Mouse (Mus musculus) gastrocnemius, postnatal 4 days (tissue): ENCODE measurements at regions not wholly inside any gene's neighbourhood (a gene's known extent, or its start where the extent isn't known, plus 50 kb on each side); places are given as distances from the start of the nearest gene placed in this dataset.
A peak's percentile ranks its signal among the peaks of the same experiment; 100 is the strongest.
"Not testable (repeated sequence)": the region's sequence is repeated elsewhere in the genome, so short reads cannot be mapped to it uniquely, and the experiment has no call there.

Experiments
- DNase-seq, 2 experiments: peaks; one replicate each; pipeline ENCODE4 v3.0.0; 2021 to 2022; ENCODE audit warnings: low spot score in 2 of 2, mixed read lengths in 2 of 2

GRCm38 (mm10) chr5:109842186-109842978, 80.8 kb upstream of the Gm15446 start:
- not testable (repeated sequence) for DNase-seq

- not testable (repeated sequence) for DNase-seq
Observed at GRCm38 (mm10) chr5:109844236-109844635, 79.0 kb upstream of the Gm15446 start.

GRCm38 (mm10) chr5:109844753-109845186, 78.4 kb upstream of the Gm15446 start:
- peak in 1 of 2 experiments; percentile 8 for DNase-seq

GRCm38 (mm10) chr5:109851225-109851624, 72.0 kb upstream of the Gm15446 start:
- not testable (repeated sequence) for DNase-seq

- DNase-seq = no peak
Observed at GRCm38 (mm10) chr5:109860402-109860801, 62.8 kb upstream of the Gm15446 start.

- DNase-seq = not testable (repeated sequence)
Observed at GRCm38 (mm10) chr5:109864517-109864916, 58.7 kb upstream of the Gm15446 start.

GRCm38 (mm10) chr5:109865628-109866027, 57.6 kb upstream of the Gm15446 start:
- DNase-seq = no peak

GRCm38 (mm10) chr5:109866337-109867126, 56.7 kb upstream of the Gm15446 start:
- DNase-seq = peak; percentile 43 to 77

GRCm38 (mm10) chr5:109867221-109867620, 56.0 kb upstream of the Gm15446 start:
- not testable (repeated sequence) for DNase-seq
